Mouse (Mus musculus) lung, postnatal 0 days (tissue): ENCODE results near the gene Gnb4.

Experiments
- CTCF ChIP-seq: IDR thresholded peaks from 2 replicates; pipeline ENCODE4 v1.5.1; 2016; ENCODE audit warnings: antibody characterized with exemption, mild to moderate bottlenecking
- EP300 ChIP-seq: IDR thresholded peaks from 2 replicates; pipeline ENCODE4 v1.6.1; 2016; ENCODE audit warnings: antibody characterized with exemption, mild to moderate bottlenecking, control low read depth

DNA sequence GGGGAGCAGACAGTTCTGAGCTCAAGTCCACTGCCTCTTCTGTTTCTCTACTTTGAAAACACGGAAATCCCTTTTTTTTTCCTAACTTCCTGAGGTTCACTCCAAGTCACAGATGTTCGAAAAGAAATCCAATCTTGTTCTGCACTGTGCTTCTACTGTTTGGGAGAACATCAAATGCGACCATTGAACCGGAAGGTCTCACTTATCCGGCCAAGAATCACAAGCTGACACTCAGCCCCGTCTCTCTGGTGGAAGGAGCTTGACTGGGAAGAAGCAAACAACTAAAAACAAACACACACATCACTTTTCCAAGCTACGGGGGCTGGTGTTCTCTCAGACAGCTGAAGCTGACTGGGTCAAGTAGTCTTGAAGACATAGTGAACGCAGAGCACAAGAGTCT lies 21.9 kb upstream of the Gnb4 start:
- TF ChIP-seq CTCF (no peak), EP300 (no peak)
